16 mouse cellular contexts compared by ENCODE assay signal in genomic region chr4:143294324-143294723, GRCm38 (mm10). TPM values are rescaled to one million over a fixed set of nuclear protein-coding genes. Genes with fewer than 3 reads are reported as not detected.
DNase-seq lines count a peak whose midpoint lies in the region; ATAC-seq and TF ChIP-seq lines count a peak whose summit lies in the region.
"Had no signal": no experiment of that assay in that cellular context is flagged by ENCODE, and none has a peak within 500 bp of the region (broad histone marks: within the 10 kb centered on the region; RNA-seq: fewer than 3 reads in every experiment).

No protein-coding gene starts in this region.

- no peak overlapping the region for H3K4me3 ChIP-seq in hindbrain, postnatal 0 days (ENCODE audit: low read length)
- H3K4me3 ChIP-seq in hindbrain, embryonic 16.5 days (ENCODE audit: low read length): no peak overlapping the region
- H3K4me3 ChIP-seq in embryonic facial prominence, embryonic 15.5 days (replicated peaks): no peak overlapping the region
- H3K4me3 ChIP-seq: forebrain, embryonic 13.5 days had no signal

- H3K27ac ChIP-seq in hindbrain, postnatal 0 days: peak overlapping the region; percentile 23; the same call in 1 of the 2 replicates
- H3K27ac ChIP-seq in hindbrain, embryonic 16.5 days (ENCODE audit: low read depth, low read length): no peak overlapping the region
- H3K27ac ChIP-seq in embryonic facial prominence, embryonic 15.5 days (replicated peaks): peak overlapping the region; percentile 6
- H3K27ac ChIP-seq: forebrain, embryonic 13.5 days had no signal

- no peak overlapping the region for H3K4me2 ChIP-seq in hindbrain, postnatal 0 days (ENCODE audit: low read depth, low read length)
- no peak overlapping the region for H3K4me2 ChIP-seq in hindbrain, embryonic 16.5 days (ENCODE audit: low read length)
- H3K4me2 ChIP-seq in embryonic facial prominence, embryonic 15.5 days (replicated peaks): no peak overlapping the region
- H3K4me2 ChIP-seq: forebrain, embryonic 13.5 days; liver, embryonic 11.5 days had no signal

- no peak overlapping the region for H3K9ac ChIP-seq in hindbrain, postnatal 0 days (replicated peaks; ENCODE audit: low read length)
- no peak overlapping the region for H3K9ac ChIP-seq in hindbrain, embryonic 16.5 days (ENCODE audit: low read depth, low read length)
- no peak overlapping the region for H3K9ac ChIP-seq in embryonic facial prominence, embryonic 15.5 days
- H3K9ac ChIP-seq: forebrain, embryonic 13.5 days had no signal

- peaks cover 3% of the 10 kb centered on the region; the same call in 1 of the 2 replicates for H3K4me1 ChIP-seq in hindbrain, postnatal 0 days (ENCODE audit: insufficient read depth, low read length)
- peaks cover 23% of the 10 kb centered on the region for H3K4me1 ChIP-seq in hindbrain, embryonic 16.5 days (ENCODE audit: control insufficient read depth, insufficient read depth, low read depth, low read length)
- peaks cover 44% of the 10 kb centered on the region for H3K4me1 ChIP-seq in embryonic facial prominence, embryonic 15.5 days

- H3K36me3 ChIP-seq in hindbrain, postnatal 0 days (ENCODE audit: insufficient read depth, low read length): no peaks in the 10 kb centered on the region
- H3K36me3 ChIP-seq in hindbrain, embryonic 16.5 days (ENCODE audit: control insufficient read depth, insufficient read depth, low read length): 0 out of 2 replicates have a peak, but pooled peaks cover 2% of the 10 kb centered on the region
- no peaks in the 10 kb centered on the region for H3K36me3 ChIP-seq in embryonic facial prominence, embryonic 15.5 days

- 59% methylated on average over 6 of the region's 6 CpGs for WGBS in hindbrain, postnatal 0 days
- 60% methylated on average over 6 of the region's 6 CpGs for WGBS in hindbrain, embryonic 16.5 days
- 41% methylated on average over 6 of the region's 6 CpGs for WGBS in embryonic facial prominence, embryonic 15.5 days

- no peak for ATAC-seq in hindbrain, postnatal 0 days
- no peak for ATAC-seq in hindbrain, embryonic 16.5 days
- ATAC-seq in embryonic facial prominence, embryonic 15.5 days (ENCODE audit: insufficient number of reproducible peaks, low FRiP score, low TSS enrichment, low read depth): no peak
- ATAC-seq in erythroid progenitor cell, adult 5-6 weeks (replicated peaks; ENCODE audit: low FRiP score, poor library complexity, severe bottlenecking): no peak
- ATAC-seq: forebrain, embryonic 13.5 days; intestine, postnatal 0 days had no signal

- DNase-seq in hindbrain, postnatal 0 days (ENCODE audit: low spot score): no peak
- DNase-seq in lung, postnatal 25 days (ENCODE audit: low spot score): peak; percentile 45
- DNase-seq in lung, adult 18-20 months: no peak
- DNase-seq in skeletal muscle tissue, adult 2 months (ENCODE audit: low read depth, low spot score): peak; percentile 54
- DNase-seq in adrenal gland, postnatal 25 days: no peak
- DNase-seq: cerebellum, adult 9-11 months; layer of hippocampus, postnatal 36 days; thymus, postnatal 14 days had no signal

- no peak for TF ChIP-seq CTCF in hindbrain, postnatal 0 days (IDR thresholded peaks at IDR 0.05; ENCODE audit: low read depth)

- H3K9me3 ChIP-seq in hindbrain, postnatal 0 days (ENCODE audit: low read length): no peaks in the 10 kb centered on the region
- H3K9me3 ChIP-seq in hindbrain, embryonic 16.5 days (ENCODE audit: control insufficient read depth, low read length): no peaks in the 10 kb centered on the region
- no peaks in the 10 kb centered on the region for H3K9me3 ChIP-seq in embryonic facial prominence, embryonic 15.5 days (replicated peaks)

- no peaks in the 10 kb centered on the region for H3K27me3 ChIP-seq in hindbrain, postnatal 0 days (ENCODE audit: insufficient read depth, low read length)
- no peaks in the 10 kb centered on the region for H3K27me3 ChIP-seq in hindbrain, embryonic 16.5 days (replicated peaks; ENCODE audit: control insufficient read depth, insufficient read depth, low read length)
- no peaks in the 10 kb centered on the region for H3K27me3 ChIP-seq in embryonic facial prominence, embryonic 15.5 days
- H3K27me3 ChIP-seq: forebrain, embryonic 13.5 days had no signal

RNA-seq across cellular contexts. Expression of gene Pdpn, which starts 5.0 kb away (rescaled TPM):
- 31.8 and 56.8 TPM in 2 replicates for total RNA-seq in hindbrain, postnatal 0 days (2014; rRNA removed)
- polyA plus RNA-seq in hindbrain, postnatal 0 days (2015; fragmentation: Nextera tagmentation; extraction: Ambion mirVana): 45.5 and 51.4 TPM in 2 replicates
- 46.9 and 51.6 TPM in 2 replicates for polyA plus RNA-seq in hindbrain, embryonic 16.5 days (2015; fragmentation: Nextera tagmentation; extraction: Ambion mirVana)
- 43.8 and 45.7 TPM in 2 replicates for polyA plus RNA-seq in embryonic facial prominence, embryonic 15.5 days (2015; fragmentation: Nextera tagmentation; extraction: Ambion mirVana)
- total RNA-seq in adrenal gland, postnatal 25 days (2021): 2.8 and 4.1 TPM in 2 replicates
- total RNA-seq in erythroid progenitor cell, adult 5-6 weeks (2015; ENCODE audit: low replicate concordance): not detected in 2 replicates
- not detected in 2 replicates for total RNA-seq in erythroid progenitor cell, adult 5-6 weeks (2017; ENCODE audit: low replicate concordance)
- total RNA-seq: monocyte, adult 5-6 weeks had no signal

RNA-seq across cellular contexts. Expression of gene Lrrc38, which starts 55.2 kb away (rescaled TPM):
- total RNA-seq in hindbrain, postnatal 0 days (2014; rRNA removed): 0.29 and 0.63 TPM in 2 replicates
- 0.84 and 0.97 TPM in 2 replicates for polyA plus RNA-seq in hindbrain, postnatal 0 days (2015; fragmentation: Nextera tagmentation; extraction: Ambion mirVana)
- polyA plus RNA-seq in hindbrain, embryonic 16.5 days (2015; fragmentation: Nextera tagmentation; extraction: Ambion mirVana): 0.38 and 0.69 TPM in 2 replicates
- 1.2 and 2.0 TPM in 2 replicates for polyA plus RNA-seq in embryonic facial prominence, embryonic 15.5 days (2015; fragmentation: Nextera tagmentation; extraction: Ambion mirVana)
- total RNA-seq in adrenal gland, postnatal 25 days (2021): not detected in 2 replicates
- total RNA-seq in erythroid progenitor cell, adult 5-6 weeks (2015; ENCODE audit: low replicate concordance): not detected in 2 replicates
- total RNA-seq in erythroid progenitor cell, adult 5-6 weeks (2017; ENCODE audit: low replicate concordance): not detected in 2 replicates
- total RNA-seq: heart, adult 18-20 months; monocyte, adult 5-6 weeks had no signal
- polyA plus RNA-seq: forebrain, embryonic 13.5 days; intestine, postnatal 0 days; liver, embryonic 11.5 days had no signal

Comparison
In these comparisons a context has a peak if more than half of its experiments do, and no peak if none do; other contexts are left out.
1. DNase-seq: peak in lung, postnatal 25 days (single experiment) and skeletal muscle tissue, adult 2 months (single experiment); none in hindbrain, postnatal 0 days (single experiment), lung, adult 18-20 months (0 of 2) and adrenal gland, postnatal 25 days (single experiment).